Mouse (Mus musculus) heart, adult 11 months (tissue): ENCODE measurements at regions not wholly inside any gene's neighbourhood (a gene's known extent, or its start where the extent isn't known, plus 50 kb on each side); places are given as distances from the start of the nearest gene placed in this dataset.

Experiments
- DNase-seq: peaks from one replicate; pipeline ENCODE4 v3.0.0; 2022

DNA sequence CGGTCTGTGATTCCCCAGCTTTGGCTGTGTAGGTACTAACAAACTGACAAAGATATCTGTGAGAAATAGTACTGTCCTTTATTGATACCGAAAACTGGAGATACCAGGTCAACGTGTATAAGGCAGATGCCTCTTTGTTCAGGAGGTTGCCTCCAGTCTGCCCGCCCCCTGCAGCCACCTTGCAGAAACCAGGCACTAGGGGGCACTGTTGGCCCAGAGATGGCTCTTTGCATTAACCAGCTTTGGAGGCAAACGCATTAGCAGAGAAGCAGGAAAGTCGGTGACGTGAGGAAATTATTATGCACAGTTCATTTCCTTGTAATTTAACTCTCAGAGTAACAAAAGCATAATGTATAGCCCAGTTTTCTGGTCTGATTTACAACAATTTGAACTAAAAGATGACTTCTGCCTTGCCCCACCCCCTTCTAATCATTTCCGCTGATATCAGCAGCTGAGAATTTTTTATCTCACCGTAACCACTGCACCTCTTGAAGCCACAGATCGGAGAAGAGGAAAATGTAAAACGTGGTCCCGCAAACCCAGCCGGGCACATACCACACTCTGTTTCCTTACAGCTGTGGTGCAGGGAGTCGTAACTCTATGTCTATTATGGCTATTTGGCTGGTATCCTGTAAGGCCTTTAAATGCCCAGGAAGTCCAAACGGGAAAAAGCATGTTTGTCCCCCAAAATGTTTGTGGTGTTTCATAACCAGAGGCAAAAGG is 203.5 kb downstream of the Icos start:
- DNase-seq = peak; percentile 98

DNA sequence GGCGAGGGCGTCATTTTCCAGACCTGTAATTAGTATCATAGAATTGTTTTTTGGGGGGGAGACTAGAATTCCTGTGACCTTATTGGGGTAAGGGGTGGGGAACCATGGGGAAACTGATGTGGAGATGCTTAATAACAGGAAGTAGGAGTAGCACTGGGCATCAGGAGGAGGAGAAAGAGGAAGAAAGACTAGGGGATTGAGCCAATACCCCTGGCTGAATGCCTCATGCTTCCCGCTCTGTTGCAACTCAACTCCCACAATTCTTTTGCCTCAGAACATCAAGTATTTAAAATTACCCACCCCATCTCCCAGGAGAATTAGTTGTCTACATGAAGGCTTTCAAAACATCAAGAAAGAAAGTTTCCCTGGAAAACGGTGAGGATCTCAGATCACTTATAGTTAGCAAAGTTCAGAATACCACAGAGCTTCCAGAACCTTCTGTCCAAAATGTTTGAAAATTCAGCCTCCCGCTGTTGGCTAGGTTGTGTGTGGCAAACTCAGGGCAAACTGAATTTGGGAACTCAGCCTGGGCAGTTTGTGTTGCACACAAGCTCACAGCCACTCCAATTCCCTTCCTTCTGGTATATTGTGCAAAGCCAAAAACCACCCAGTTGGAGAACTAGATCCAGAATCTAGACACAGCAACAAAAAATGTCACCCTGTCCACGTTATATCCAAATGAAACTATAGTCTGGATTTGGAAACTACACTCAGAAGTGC is 209.8 kb downstream of the Icos start:
- peak; percentile 92 for DNase-seq

DNA sequence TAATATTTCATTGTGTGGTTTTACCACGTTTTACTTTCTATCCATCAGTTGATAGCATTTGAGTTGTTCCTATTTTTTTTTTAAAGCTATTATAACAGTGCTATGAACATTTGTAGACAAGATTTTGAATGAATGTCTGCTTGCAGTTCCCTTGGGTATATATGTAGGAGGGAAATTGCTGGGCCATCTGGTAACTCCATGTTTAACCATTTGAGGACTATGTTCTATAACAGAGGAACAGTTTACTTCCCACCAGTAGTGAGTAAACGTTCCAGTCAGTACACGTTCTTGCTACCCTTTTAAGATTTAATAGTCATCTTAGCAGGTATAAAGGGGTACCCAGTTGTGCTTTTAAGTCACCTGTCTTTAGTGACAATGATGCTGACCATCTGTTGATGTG is 213.2 kb downstream of the Icos start:
- DNase-seq = no peak

DNA sequence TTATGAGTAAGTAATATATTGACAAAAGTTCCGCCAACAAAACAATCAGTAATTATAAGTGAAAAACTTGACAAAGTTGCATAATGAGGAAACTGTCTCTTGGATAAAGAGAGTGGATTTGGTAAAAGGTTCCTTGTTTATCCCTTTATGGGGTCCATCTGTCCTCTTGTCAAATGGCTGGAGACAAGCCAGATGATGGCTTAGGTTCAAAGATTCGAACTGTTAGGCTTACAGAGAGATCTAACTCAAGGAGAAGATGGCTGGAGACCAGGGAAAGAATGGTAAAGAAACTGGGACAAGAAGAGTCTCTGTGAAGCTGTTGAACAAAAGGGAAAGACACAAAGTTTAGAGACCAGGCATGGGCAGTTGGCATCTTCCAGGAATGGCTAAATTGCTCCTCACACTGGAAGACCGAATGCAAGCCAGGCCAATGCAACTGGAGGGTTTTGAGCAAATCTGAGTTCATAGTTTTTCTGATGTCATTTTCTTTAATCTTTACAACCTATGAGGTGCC is 220.9 kb downstream of the Icos start:
- peak; percentile 42 for DNase-seq

DNA sequence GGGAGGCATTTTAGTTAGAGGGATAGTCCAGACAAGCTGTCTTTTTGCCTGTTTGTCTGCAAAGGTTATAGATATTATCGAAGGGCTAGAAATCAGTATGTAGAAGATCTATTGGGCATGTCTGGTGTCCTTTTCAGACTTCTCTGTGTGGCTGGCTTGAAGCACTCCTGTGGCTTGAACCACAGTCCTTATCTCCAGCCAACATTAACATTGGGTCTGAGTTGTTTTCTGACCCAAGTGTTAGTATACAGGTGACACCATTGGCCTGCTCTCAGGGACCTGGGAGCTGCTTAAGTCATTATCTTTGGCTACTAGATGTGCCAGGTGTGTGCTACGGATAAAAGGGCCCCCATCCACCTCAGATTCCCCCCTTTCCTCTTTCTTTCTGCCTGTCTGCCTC is 223.3 kb downstream of the Icos start:
- no peak for DNase-seq

DNA sequence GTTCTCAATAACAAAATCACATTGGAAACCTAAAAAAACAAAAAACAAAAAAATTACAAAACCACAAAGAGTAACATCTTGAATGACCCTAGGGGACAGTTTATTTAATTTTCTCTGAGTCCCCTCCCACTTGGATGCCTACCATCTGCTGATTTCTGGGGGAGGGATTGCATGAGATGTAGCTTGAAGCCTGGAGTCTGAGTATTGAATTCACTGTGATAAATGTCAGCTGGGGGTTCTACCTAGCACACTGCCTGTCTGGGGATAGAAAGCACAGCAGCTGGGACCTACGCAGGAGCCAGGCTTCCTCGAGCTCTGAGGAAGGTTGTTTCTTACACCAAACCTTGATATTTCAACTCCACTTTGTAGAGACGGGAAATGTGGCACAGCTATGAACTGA is 224.4 kb downstream of the Icos start:
- no peak for DNase-seq

DNA sequence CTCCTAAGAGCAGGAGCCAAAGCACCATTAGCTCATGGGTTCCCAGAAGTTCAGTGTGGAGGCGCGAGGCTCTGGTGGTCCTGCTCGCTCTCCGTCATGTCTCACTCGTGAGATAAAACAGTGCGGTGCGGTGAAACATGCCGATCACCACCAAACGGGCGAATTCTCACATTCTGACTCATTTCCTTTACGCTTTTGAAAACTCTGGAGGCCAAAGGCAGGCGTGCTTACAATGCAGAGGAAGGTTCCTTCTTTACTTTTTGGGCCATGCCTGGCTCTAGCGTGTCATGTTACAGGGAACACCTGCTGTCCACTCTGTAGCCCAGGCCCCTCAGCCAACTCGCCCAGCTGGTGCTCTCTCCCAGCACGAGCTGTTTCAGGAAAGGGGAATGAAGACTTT is 225.4 kb downstream of the Icos start:
- peak; percentile 95 for DNase-seq

DNA sequence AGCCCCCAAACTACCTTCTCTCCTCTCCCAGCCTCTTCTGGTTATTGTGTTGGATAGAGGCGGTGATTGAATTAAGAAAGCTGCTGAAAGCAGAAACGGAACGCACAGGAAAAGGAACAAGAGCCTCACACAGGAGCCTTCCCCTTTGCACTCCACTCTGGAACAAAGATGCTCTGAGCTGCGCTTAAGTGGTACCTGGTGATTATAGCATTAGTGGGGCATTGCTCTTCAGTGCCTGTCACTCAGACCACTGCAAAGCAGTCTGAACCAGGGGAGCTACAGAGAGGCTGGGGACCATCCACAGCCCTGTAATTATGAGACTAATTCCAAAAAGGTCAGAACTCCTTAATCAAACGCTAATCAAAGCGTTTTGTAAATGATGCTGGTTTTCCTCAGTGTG is 225.9 kb downstream of the Icos start:
- no peak for DNase-seq

DNA sequence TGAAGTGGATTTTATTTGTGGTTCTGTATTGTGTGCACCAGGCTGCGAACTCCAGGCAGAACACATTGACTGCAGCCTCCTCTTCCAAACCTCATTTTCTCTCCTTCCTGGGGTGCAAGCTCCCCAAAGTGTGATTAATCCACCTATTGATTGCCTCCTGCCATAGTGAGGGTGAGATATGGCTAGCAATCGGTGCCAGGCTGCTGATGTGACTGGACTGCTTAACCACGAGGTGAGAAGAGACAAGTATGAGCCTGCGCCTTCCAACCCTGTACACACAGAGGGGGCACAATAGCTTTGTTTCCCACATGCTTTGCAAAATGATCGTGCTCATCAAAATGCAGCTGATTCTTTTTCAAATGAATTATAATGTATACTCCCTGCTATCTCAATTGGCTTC is 227.4 kb downstream of the Icos start:
- DNase-seq = peak; percentile 57

DNA sequence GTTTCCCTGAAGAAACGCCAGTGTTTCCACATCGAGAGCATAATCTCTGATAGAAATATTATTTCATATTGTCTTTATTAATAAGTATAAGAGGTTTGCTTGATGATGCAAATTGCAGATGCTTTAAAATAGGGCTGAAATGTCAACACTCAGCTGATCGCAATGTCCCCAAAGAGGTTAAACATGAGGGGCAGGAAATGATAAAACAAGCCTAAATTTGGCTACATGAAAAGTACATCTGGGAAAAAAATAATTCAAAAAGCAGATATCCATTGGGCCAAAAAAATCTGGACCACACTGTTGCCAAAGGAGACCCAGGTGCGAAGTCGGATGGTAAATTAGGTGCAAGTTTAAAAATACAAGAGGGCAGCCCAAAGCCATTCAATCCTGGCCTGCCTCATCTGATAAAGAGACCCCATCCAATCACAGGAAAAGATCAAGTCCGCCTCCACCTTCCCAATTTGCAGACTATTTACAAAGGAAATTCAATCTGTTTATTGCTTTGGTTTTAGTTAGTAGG is 229.2 kb downstream of the Icos start:
- peak; percentile 97 for DNase-seq

DNA sequence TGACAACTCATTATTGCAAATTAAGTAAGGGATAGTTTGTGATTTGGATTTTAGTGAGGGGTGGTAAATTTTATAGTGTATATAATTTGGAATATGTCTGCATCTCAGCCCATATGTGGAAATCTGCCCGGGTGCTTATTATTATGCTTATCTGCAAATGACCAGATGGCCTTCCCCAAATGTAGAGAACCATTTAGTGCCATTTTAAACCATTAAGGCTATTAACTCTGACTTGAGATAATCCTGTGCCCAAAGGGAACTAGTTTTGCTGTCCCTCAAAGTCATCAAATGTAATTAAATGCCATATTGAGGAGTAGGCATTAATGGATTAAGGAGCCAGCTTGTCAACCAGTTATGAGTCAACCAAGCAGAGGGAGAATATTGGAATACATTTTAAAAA is 230.7 kb downstream of the Icos start:
- DNase-seq = no peak

DNA sequence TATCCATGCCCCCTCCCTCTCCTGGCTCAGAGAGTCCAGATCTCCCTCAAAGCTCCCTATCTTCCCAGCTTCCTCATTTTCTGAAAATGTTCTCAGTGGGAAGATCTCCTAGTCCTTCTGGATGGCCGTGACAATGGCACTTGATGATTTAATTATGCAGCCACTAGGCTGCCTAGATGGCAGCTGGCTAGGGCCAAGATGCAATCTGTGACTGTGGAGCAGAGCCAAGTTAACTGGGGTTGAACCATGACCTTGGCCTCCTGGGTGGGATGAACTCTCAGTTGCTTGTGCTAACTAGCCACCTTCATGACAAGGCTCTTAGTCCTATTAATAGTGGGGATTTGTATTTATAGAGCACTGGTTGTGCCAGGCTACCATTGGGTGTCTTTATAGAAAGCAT is 243.4 kb downstream of the Icos start:
- DNase-seq = no peak

DNA sequence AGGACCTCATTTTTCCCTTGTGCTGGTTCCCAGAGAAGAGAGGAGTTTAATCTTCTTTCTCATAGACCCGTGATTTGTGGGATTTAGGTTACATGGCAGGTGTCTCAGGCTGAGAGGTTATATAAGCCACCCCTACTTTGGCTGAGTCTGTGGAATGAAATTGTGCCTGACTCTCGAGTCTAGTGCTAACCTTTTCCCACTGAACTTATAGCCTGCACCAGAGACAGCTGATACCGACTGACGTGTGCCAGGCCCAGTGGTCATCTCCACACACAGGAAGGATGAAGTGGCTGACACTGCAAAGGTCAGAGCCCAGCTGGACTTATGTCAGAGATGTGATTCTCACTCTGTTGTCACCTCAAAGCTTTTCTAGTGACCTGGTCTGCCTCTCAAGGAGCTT is 251.2 kb downstream of the Icos start:
- DNase-seq = no peak

DNA sequence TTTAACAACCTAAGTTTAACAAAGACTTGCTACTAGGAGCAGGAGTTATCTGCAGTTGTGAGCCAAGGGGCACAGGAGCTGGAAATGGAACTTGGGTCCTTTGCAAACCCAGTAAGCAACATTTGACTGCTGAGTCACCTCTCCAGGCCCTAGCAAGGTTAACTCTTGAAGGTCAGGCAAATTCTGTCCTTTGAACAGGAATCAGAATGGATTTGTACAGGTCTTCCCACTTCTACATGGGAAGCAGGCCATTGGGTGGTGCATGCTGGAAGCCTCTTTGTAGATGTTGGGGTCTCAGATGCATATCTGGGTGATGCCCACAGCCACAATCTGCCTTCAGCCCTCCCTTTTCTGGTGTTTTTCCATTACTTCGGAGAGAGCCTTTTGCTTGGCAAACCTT is 255.3 kb downstream of the Icos start:
- peak; percentile 64 for DNase-seq

DNA sequence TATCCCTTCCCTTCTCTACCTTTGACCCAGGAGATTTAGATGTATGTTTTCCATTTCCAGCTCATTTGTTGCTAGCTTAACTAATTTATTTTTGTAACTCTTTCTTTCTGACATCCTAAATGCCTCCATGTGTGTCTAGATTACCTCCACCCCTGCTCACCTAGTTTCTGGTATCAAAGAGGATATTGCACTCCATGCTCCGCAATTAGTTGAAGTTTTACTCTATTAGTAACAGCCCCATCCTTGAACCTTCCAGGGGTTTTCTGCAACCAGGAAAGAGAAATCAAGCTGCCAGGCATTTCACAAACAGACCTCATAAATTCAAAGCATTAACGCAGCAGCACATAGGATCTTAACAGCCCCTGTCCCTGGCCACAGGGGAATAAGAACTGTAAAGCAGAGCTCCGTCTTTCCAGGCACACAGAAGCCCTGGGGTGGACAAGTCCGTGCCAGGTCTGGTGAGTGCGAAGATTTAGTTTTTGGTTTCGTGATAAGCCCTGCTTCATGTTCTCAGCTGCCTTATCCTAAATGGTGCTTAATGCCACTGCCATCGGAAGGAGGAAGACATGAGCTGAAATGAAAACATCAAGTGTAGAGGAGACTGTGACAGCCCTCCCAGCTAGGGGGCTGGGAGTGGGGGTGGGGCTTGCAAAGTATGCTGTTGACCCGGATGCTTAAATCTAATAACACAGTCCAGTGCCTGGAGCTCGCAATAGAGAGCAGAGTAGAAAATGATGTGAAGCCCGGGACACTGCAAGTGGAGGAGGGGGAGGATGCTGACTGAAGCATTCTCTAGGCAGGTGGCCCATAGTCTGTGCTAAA is 256.0 kb downstream of the Icos start:
- peak; percentile 81 for DNase-seq

DNA sequence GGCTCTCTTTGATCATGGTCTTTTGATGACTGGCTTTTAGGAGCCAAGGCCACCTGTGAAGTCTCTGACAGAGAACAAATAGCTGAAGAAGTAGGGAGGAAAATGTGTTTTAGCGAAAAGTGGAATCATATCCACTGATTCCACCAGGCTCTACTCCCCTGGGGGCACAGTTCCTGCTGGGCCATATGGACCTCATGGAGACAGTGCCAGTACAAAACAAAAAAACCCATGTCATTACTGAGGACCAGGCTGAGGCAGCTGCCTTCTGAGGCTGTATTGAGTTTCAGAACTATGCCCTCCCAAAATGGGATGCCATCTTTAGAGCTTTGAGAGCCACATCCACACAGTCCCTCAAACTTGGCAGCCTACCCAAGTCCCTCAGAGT is 256.6 kb downstream of the Icos start:
- no peak for DNase-seq

DNA sequence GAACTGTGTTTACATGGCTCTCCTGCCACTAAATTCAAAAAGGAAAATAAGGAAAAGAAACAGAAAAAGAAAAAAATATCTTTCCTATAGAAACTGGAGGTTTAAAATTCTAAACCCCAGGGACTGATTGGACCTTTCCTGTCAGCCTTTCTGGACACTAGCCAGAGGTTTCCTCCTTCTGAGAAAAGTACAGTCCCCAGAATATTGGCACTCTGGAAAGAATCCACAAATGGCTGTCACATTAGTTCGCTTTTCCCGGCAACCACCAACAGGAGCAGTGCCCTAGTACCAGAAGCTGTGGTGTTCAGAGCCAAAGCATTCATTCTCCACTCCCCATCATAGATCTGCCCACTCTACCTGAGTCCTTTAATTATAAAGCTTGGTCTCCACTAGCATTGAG is 258.8 kb downstream of the Icos start:
- DNase-seq = peak; percentile 45

DNA sequence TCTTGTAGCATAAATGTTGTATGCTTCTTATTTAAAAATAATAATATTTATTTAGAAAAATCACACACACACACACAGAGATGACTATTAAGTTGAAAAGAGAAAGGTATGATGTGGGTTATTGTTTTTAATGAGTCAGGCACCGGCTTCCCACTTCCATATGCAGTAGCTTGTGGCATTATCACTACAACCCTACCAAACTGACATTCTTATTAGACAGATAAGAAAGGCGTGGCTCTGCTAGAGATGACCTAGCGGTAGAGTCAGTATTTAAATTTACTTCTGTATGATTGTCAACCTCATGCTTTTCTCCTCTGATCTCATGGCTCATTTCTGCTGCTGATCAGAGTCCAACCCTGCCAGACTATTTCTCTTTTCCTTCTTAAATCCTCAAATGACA is 260.9 kb downstream of the Icos start:
- DNase-seq = no peak

DNA sequence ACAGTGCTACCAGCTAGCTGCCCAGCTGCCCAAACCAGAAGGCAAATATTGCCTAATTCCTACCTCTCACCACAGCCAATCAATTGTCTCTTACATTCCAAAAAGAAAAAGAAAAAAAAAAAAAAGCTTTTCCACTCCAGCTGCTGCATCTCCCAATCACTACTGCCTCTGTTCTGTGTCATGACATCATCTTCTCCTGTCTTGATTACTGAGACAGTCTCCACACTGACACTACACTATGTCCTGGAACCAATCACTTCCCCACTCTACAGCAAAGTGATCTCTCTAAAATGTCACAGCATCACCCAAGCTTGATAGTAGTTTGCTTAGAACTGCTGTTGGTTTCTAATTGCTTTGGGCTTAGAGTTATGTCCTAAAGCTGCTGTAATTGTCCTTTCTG is 279.8 kb downstream of the Icos start:
- no peak for DNase-seq

DNA sequence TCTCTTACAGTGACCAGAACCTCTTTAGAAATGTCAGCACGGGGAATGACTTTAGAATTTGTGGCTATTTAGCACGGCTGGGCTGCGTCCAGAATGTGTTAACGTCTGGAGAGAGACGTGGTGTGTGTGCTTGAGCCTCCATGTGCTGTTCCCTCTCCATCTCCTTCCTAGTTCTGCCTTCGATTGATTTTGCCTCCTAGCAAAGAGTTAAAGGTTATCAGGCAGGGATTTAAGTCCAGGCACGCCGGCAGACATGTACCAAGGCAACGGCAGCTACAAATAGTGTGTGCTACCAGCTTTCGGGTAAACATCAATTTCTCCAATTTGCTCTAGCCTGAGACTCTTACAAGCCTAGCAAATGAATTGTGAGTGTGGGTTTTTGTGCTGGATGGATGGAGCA is 285.7 kb downstream of the Icos start:
- peak; percentile 53 for DNase-seq

DNA sequence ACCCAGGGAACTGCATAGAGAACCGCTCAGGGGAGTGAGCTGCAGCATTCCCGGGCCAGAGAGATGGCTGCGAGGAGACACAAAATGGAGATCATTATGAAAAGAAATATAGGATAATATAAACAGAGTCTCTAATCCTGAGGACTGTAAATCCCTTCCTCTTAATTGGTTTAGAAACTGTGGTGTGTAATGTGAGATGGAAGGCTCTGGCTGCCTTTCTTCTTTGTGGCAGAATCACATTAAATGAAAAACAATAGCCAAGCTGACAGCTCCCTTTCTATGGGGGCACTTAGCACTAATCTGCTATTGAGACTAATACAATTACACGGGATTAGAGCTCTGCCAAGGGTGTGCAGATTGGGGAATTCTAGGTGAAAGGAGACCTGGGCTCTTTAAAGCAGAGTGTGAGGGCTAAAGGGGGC is 288.0 kb downstream of the Icos start:
- DNase-seq = no peak

DNA sequence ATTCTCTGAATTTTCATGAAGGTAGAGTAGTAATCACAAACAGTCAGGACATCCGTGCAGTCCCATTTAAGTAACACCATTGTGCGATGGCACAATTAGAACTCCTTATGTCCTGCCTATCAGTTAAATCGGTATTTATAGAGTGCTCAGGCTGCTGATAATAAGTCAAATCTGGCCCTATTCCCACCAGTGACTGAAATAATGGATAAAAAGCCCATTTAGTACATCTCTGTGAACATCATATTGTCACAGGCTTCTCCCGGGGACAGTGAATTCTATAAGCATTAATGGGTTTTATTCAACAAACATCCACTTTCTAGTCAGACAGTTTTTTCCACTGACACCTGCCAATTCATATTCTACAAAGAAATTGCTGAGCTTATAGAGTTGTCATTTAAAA is 296.1 kb downstream of the Icos start:
- no peak for DNase-seq

DNA sequence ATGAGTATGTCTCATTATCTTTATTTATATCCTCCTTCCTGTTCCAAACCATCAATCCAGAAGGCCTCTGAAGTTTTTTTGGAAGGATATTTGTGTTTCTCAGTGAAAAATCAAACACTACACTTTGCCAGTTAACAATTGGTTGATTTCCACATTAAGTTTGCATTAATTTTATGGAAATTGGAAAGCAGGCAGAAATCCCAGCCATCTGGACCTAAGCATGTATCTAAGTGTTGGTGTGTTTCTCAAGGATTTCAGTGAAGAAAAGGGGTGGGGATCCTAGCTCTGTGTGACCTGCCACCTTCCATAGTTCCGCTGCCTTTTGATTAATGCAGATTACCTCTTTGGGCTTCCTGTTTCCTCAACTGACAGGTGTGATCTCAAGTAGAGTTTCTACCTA is 296.5 kb downstream of the Icos start:
- DNase-seq = no peak
